Mouse (Mus musculus): ENCODE data around the gene Slc16a5.

DNA sequence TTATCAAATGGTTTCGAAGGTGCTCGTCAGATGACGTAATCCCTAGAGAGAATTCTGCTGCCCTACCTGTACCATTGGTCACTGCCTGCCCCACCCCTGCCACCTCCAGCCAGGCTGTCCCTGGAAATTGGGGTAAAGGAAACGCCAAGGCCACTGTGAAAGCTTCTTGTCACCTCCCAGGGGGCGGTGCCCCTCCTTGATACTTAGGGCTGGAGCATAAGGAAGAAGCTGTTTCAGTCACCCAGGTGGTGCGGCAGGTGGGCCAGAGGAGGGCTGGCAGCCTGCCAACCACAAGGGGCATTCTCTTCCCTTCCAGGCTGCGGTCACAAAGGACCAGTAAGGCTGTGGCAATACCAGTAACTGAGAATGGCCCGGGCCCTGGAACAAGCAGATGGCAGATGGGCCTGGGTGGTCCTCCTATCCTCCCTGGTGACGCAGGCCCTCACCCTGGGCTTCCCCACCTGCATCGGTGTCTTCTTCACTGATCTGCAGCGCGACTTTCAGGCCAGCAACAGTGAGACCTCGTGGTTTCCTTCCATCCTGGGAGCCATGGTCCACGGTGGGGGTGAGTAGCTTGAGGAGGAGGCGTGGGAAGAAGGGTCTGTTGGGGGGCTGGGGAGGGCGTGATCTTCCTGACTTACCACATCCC lies at the start of gene Slc16a5:
- TF ChIP-seq CTCF (IDR thresholded peaks at IDR 0.05; ENCODE audit: borderline replicate concordance, extremely low read depth, insufficient read depth, insufficient read length) (no peak), POLR2A (IDR thresholded peaks at IDR 0.05; ENCODE audit: borderline replicate concordance, extremely low read depth, insufficient read depth, insufficient read length, poor library complexity, severe bottlenecking) (no peak)

All from brain, embryonic 14.5 days (tissue).